Mouse (Mus musculus) testis, postnatal 14 days (tissue): ENCODE measurements around the gene Cdc26.

Source experiments
- DNase-seq: peaks from one replicate; pipeline ENCODE4 v3.0.0; 2021; ENCODE audit warnings: low spot score

The Cdc26 gene

GRCm38 (mm10) chr4:62398956-62399355 lies 9.5 kb downstream of the Cdc26 start:
- no peak for DNase-seq

GRCm38 (mm10) chr4:62397616-62398365 lies 10.7 kb downstream of the Cdc26 start:
- DNase-seq = no peak

GRCm38 (mm10) chr4:62395806-62396205 lies 12.6 kb downstream of the Cdc26 start:
- no peak for DNase-seq

GRCm38 (mm10) chr4:62393459-62393858 lies 15.0 kb downstream of the Cdc26 start:
- no peak for DNase-seq

- no peak for DNase-seq
Measured at GRCm38 (mm10) chr4:62391892-62392291, 16.6 kb downstream of the Cdc26 start.

- DNase-seq = no peak
Measured at GRCm38 (mm10) chr4:62389592-62390512, 18.6 kb downstream of the Cdc26 start.

GRCm38 (mm10) chr4:62385439-62385838 lies 23.0 kb downstream of the Cdc26 start:
- DNase-seq = no peak

- no peak for DNase-seq
Measured at GRCm38 (mm10) chr4:62384159-62384558, 24.3 kb downstream of the Cdc26 start.

- DNase-seq = no peak
Measured at GRCm38 (mm10) chr4:62383752-62384151, 24.7 kb downstream of the Cdc26 start.

- DNase-seq = no peak
Measured at GRCm38 (mm10) chr4:62383207-62383606, 25.2 kb downstream of the Cdc26 start.

- peak; percentile 47 for DNase-seq
Measured at GRCm38 (mm10) chr4:62379724-62380381, 28.6 kb downstream of the Cdc26 start.

- no peak for DNase-seq
Measured at GRCm38 (mm10) chr4:62376123-62376522, 32.3 kb downstream of the Cdc26 start.

GRCm38 (mm10) chr4:62374342-62374741 lies 34.1 kb downstream of the Cdc26 start:
- no peak for DNase-seq

- DNase-seq = no peak
Measured at GRCm38 (mm10) chr4:62373668-62374067, 34.8 kb downstream of the Cdc26 start.

GRCm38 (mm10) chr4:62372818-62373520 lies 35.5 kb downstream of the Cdc26 start:
- DNase-seq = no peak

- DNase-seq = no peak
Measured at GRCm38 (mm10) chr4:62372410-62372809, 36.0 kb downstream of the Cdc26 start.

- DNase-seq = no peak
Measured at GRCm38 (mm10) chr4:62369091-62369490, 39.4 kb downstream of the Cdc26 start.

- DNase-seq = no peak
Measured at GRCm38 (mm10) chr4:62367586-62367985, 40.9 kb downstream of the Cdc26 start.

- DNase-seq = no peak
Measured at GRCm38 (mm10) chr4:62366291-62366690, 42.2 kb downstream of the Cdc26 start.

GRCm38 (mm10) chr4:62364299-62364698 lies 44.1 kb downstream of the Cdc26 start:
- DNase-seq = no peak

- no peak for DNase-seq
Measured at GRCm38 (mm10) chr4:62362437-62362836, 46.0 kb downstream of the Cdc26 start.

- DNase-seq = no peak
Measured at GRCm38 (mm10) chr4:62361997-62362396, 46.4 kb downstream of the Cdc26 start.
